Mouse (Mus musculus) spleen, adult 2 months (tissue): ENCODE data around the gene Lrmda. TPM values are rescaled to one million over a fixed set of nuclear protein-coding genes. Genes with fewer than 3 reads are reported as not detected.

ENCODE experiments used
- DNase-seq, 2 experiments: peaks; one replicate each; pipeline versions ENCODE4 v3.0.0 to v3.0.0-alpha.2; 2012 to 2021; ENCODE audit warnings: low spot score in 2 of 2, low read depth in 1 of 2
- H3K27ac ChIP-seq: fragments of 200-500 bp; 2 replicates; pipeline ENCODE4 v1.5.1; 2012; ENCODE audit warnings: low read length, inconsistent platforms; ENCODE audit not compliant: insufficient read depth
- H3K27me3 ChIP-seq: fragments of 200-500 bp; 2 replicates; pipeline ENCODE4 v1.6.1; 2012; ENCODE audit warnings: mild to moderate bottlenecking, moderate library complexity, low read length, inconsistent platforms; ENCODE audit not compliant: control insufficient read depth, insufficient read depth
- H3K36me3 ChIP-seq: fragments of 200-500 bp; 2 replicates; pipeline ENCODE4 v1.6.1; 2012; ENCODE audit warnings: mild to moderate bottlenecking, low read length, inconsistent platforms; ENCODE audit not compliant: control insufficient read depth, insufficient read depth
- H3K4me1 ChIP-seq: fragments of 200-500 bp; 2 replicates; pipeline ENCODE4 v1.6.1; 2011; ENCODE audit warnings: inconsistent platforms; ENCODE audit not compliant: control insufficient read depth, insufficient read depth, insufficient read length
- H3K4me3 ChIP-seq: fragments of 200-500 bp; 2 replicates; pipeline ENCODE4 v1.5.1; 2011; ENCODE audit warnings: mild to moderate bottlenecking, inconsistent platforms; ENCODE audit not compliant: insufficient read depth, insufficient read length; ENCODE audit errors: extremely low read depth
- CTCF ChIP-seq: fragments of 200-500 bp; IDR thresholded peaks from 2 replicates; pipeline ENCODE4 v1.5.1; 2011; ENCODE audit warnings: mild to moderate bottlenecking, inconsistent platforms; ENCODE audit not compliant: insufficient read depth, insufficient read length, insufficient replicate concordance; ENCODE audit errors: extremely low read depth
- POLR2A ChIP-seq: fragments of 200-500 bp; IDR thresholded peaks from 2 replicates; pipeline ENCODE4 v1.6.1; 2011; ENCODE audit warnings: low read depth, low read length, inconsistent platforms
- WGBS: fragments of 180-500 bp; shearing (Covaris S2); methylation state at CpG from one replicate; pipeline ENCODE4 v1.1.7; 2018; 5-methylcytosine and 5-hydroxymethylcytosine counted together
- polyA plus RNA-seq: library from polyadenylated mRNA; depleted of rRNA; stranded (reverse); fragments of >200 nt; gene quantifications from 2 replicates; pipeline ENCODE4 v1.2.3, GENCODE M21; 2012

The Lrmda gene
- polyA plus RNA-seq, 1 experiment: 0.37 TPM

GRCm38 (mm10) chr14:22591186-22591585 is 571.7 kb downstream of the Lrmda start:
- H3K4me3 ChIP-seq: no peak overlapping the region
- TF ChIP-seq CTCF (no peak), POLR2A (no peak)
- no peaks in the 10 kb centered on the region for H3K4me1 ChIP-seq
- DNase-seq: no peak
- no peak overlapping the region for H3K27ac ChIP-seq
- no peaks in the 10 kb centered on the region for H3K27me3 ChIP-seq
- no peaks in the 10 kb centered on the region for H3K36me3 ChIP-seq
- 83% methylated on average over 2 of the region's 2 CpGs for WGBS

DNA sequence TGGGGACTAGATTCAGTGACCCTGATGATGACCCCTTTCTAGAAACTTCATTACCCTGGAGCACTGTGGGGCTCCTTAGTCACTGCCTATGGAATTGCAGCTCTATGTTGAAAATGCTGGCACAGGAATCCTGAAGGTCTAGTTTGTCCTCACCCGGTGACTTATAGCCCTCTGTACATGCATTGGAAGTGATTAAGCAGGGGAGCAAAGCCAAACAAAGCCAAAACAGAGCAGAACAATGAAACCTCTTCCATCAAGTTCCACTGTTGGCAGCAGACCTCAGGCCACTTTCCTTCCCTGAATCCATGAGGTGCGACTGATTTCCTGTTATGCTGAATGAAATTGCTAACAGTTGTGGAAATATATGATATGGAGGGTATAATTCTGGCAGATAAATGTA is 578.0 kb downstream of the Lrmda start:
- Histone ChIP-seq H3K4me3 (no peak overlapping the region), H3K27ac (no peak overlapping the region), H3K36me3 (no peaks in the 10 kb centered on the region), H3K4me1 (no peaks in the 10 kb centered on the region), H3K27me3 (no peaks in the 10 kb centered on the region)
- 77% methylated on average over 2 of the region's 2 CpGs for WGBS
- no peak for TF ChIP-seq POLR2A
- no peak for TF ChIP-seq CTCF
- no peak for DNase-seq

DNA sequence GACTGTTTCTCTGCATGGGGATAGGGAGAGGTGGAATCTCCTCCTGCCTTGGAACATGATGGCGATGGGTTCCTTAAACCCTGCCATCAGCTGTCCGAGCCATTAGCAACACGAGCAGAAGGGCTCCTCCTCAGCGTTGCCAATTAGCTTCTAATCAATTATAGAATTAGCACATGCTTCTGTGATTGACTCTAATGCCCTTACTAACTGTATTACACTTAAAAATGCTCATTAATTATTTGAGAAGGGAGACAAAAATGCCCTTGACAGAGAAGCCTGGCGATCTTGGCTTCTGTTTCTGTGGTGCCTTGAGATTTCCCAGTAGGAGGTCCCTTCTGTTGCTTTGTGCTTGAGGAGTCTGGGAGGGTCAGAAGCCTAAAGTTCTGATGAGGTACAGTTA is 579.1 kb downstream of the Lrmda start:
- 89% methylated on average over 5 of the region's 5 CpGs for WGBS
- Histone ChIP-seq H3K36me3 (no peaks in the 10 kb centered on the region), H3K4me3 (no peak overlapping the region), H3K27me3 (no peaks in the 10 kb centered on the region), H3K27ac (no peak overlapping the region), H3K4me1 (no peaks in the 10 kb centered on the region)
- TF ChIP-seq POLR2A (no peak), CTCF (no peak)
- DNase-seq: no peak

GRCm38 (mm10) chr14:22600166-22600565 is 580.7 kb downstream of the Lrmda start:
- TF ChIP-seq POLR2A (no peak), CTCF (no peak)
- DNase-seq: no peak
- Histone ChIP-seq H3K27me3 (no peaks in the 10 kb centered on the region), H3K36me3 (no peaks in the 10 kb centered on the region), H3K4me3 (no peak overlapping the region), H3K27ac (no peak overlapping the region), H3K4me1 (no peaks in the 10 kb centered on the region)
- WGBS: 89% methylated on average over 3 of the region's 3 CpGs

DNA sequence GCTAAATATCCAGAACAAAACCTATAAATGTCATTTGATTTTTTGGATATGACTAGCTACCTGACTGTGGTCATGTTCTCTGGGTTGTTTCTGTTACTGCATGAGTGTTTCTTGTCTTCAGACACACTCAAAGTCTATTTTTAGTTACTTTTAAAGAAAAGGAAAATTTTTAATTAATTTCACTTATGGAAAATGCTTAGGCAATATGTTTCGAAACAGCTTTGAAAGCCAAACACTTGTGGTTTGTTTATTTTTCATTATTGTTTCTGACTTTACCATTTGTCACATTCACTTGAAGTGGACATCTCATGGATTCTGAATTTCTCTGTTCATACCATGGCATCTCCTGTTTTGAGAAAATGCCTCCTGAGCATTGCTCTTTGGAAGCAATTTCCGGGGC is 582.8 kb downstream of the Lrmda start:
- DNase-seq: no peak
- Histone ChIP-seq H3K36me3 (no peaks in the 10 kb centered on the region), H3K4me1 (no peaks in the 10 kb centered on the region), H3K27ac (no peak overlapping the region), H3K27me3 (no peaks in the 10 kb centered on the region), H3K4me3 (no peak overlapping the region)
- WGBS: 87% methylated on average over 2 of the region's 2 CpGs
- no peak for TF ChIP-seq CTCF
- no peak for TF ChIP-seq POLR2A

DNA sequence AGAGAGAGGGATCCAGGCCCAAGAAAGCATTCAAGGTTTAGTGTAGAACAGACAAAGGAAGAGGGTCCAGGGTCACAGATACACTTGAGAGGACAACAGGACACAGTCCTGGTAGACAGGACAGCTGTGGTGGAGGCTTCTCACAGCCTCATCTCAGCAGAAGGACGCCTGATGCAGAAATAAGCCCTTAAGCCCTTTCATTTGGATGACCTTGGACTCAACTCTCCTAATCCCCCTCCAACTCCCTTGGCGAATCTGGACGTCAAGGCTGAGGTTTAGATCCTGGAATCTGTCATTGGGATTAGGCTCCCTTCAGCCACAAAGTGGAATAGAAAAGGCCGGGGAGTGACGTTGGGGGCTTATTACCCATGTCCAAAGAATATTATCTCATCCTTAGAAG is 589.1 kb downstream of the Lrmda start:
- no peaks in the 10 kb centered on the region for H3K36me3 ChIP-seq
- TF ChIP-seq POLR2A (no peak), CTCF (no peak)
- 83% methylated on average over 5 of the region's 5 CpGs for WGBS

DNA sequence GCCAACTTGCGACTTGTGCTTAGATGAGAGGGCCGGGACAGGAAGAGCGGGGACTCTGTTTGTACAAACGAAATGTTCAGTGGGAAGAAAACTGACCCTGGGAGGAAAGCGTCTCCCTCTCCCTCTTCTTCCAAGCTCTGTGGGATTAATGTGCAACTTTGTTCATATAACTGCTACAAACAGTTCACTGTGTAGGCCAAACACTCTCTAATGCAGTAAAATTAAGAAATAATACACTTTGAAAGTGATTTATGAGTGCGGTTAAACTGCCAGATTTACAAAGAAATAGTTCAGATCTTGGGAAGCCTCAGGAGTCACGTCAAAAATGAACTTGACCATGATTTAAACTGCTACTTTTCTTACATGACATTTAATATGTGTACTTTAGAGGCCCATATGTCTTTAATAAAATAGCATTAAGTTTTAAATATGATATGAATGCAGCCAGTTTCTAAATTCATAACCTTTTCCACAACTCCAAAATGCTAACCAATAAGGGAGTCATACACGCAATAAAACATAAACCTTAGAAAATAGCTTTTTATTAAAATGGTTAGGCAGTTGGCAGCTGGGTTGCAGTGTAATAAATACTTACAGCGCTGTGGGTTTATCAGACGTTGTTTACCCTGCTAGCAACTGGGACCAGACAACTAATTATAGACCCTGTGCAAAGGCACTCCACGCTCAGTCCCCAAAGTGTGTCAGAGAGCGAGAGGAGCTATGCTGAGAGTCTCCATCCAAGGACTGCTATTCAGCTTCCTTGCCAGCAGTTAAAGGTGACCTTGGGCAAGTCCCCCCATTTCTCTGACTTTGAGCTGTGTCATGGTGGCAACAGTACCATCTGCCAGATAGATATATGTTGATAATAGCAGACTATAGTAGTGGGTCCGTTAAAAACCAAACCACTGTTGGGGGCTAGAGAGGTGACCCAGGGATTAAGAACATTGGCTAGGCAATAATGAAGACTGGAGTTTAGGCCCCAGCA is 590.0 kb downstream of the Lrmda start:
- no peak overlapping the region for H3K4me3 ChIP-seq
- no peaks in the 10 kb centered on the region for H3K4me1 ChIP-seq
- H3K36me3 ChIP-seq: no peaks in the 10 kb centered on the region
- no peak for DNase-seq
- H3K27me3 ChIP-seq: no peaks in the 10 kb centered on the region
- 87% methylated on average over 13 of the region's 13 CpGs for WGBS
- TF ChIP-seq POLR2A: no peak
- no peak for TF ChIP-seq CTCF
- no peak overlapping the region for H3K27ac ChIP-seq

More for the DNA sequence above, 589.1 kb downstream of the Lrmda start:
- DNase-seq: no peak
- Histone ChIP-seq H3K27me3 (no peaks in the 10 kb centered on the region), H3K4me3 (no peak overlapping the region), H3K27ac (no peak overlapping the region), H3K4me1 (no peaks in the 10 kb centered on the region)
